ENCODE assay signal across 19 mouse cellular contexts in genomic region chr14:87249258-87249657, GRCm38 (mm10).
"Had no signal": no experiment of that assay in that cellular context is flagged by ENCODE, and none has a peak within 500 bp of the region (broad histone marks: within the 10 kb centered on the region; RNA-seq: fewer than 3 reads in every experiment).

No protein-coding gene starts in this region.

- H3K36me3 ChIP-seq: limb, embryonic 12.5 days; liver, embryonic 13.5 days; lung, embryonic 15.5 days; midbrain, embryonic 12.5 days had no signal

- H3K9me3 ChIP-seq: limb, embryonic 12.5 days; liver, embryonic 13.5 days; lung, embryonic 15.5 days; megakaryocyte, embryonic 14.5 days; midbrain, embryonic 12.5 days had no signal

- H3K4me1 ChIP-seq: limb, embryonic 12.5 days; liver, embryonic 13.5 days; lung, embryonic 15.5 days; megakaryocyte, embryonic 14.5 days; midbrain, embryonic 12.5 days had no signal

- DNase-seq: kidney, adult 8-10 months; kidney, postnatal 36 days; layer of hippocampus, adult 9-11 months; layer of hippocampus, postnatal 36 days; liver; liver, embryonic 13.5 days; liver, postnatal 0 days; lung, postnatal 14 days; right cerebral cortex, adult 18-20 months; right cerebral cortex, postnatal 25 days had no signal

- H3K4me2 ChIP-seq: limb, embryonic 12.5 days; liver, embryonic 13.5 days; lung, embryonic 15.5 days; midbrain, embryonic 12.5 days had no signal

- H3K4me3 ChIP-seq: limb, embryonic 12.5 days; liver, embryonic 13.5 days; lung, embryonic 15.5 days; megakaryocyte, embryonic 14.5 days; midbrain, embryonic 12.5 days had no signal

- H3K27me3 ChIP-seq: limb, embryonic 12.5 days; liver, embryonic 13.5 days; lung, embryonic 15.5 days; megakaryocyte, embryonic 14.5 days; midbrain, embryonic 12.5 days had no signal

- H3K27ac ChIP-seq: kidney, postnatal 0 days; limb, embryonic 12.5 days; liver, embryonic 13.5 days; lung, embryonic 15.5 days; macrophage; midbrain, embryonic 12.5 days; stomach, postnatal 0 days had no signal

- ATAC-seq: intestine, postnatal 0 days; liver, postnatal 0 days; midbrain, embryonic 16.5 days had no signal

- H3K9ac ChIP-seq: limb, embryonic 12.5 days; liver, embryonic 13.5 days; liver, postnatal 0 days; lung, embryonic 15.5 days; midbrain, embryonic 12.5 days had no signal
